Mouse (Mus musculus): Measurements from ENCODE around the gene Tnk2.

The Tnk2 gene

GRCm38 (mm10) chr16:32712202-32712601 lies 68.5 kb downstream of the Tnk2 start:
- no peak for DNase-seq (ENCODE audit: low spot score in 2 of 2)

- DNase-seq (ENCODE audit: low spot score in 2 of 2), result no peak
These were observed 69.9 kb downstream of the Tnk2 start for GRCm38 (mm10) chr16:32713556-32713955.

GRCm38 (mm10) chr16:32715364-32715763 lies 71.7 kb downstream of the Tnk2 start:
- no peak for DNase-seq (ENCODE audit: low spot score in 2 of 2)

- no peak for DNase-seq (ENCODE audit: low spot score in 2 of 2)
These were observed 79.5 kb downstream of the Tnk2 start for GRCm38 (mm10) chr16:32723163-32723562.

- DNase-seq (ENCODE audit: low spot score in 2 of 2), result no peak
These were observed 80.1 kb downstream of the Tnk2 start for GRCm38 (mm10) chr16:32723767-32724166.

- no peak for DNase-seq (ENCODE audit: low spot score in 2 of 2)
These were observed 80.6 kb downstream of the Tnk2 start for GRCm38 (mm10) chr16:32724259-32724658.

GRCm38 (mm10) chr16:32726501-32726900 lies 82.8 kb downstream of the Tnk2 start:
- DNase-seq (ENCODE audit: low spot score in 2 of 2), result no peak

GRCm38 (mm10) chr16:32728240-32728639 lies 84.6 kb downstream of the Tnk2 start:
- no peak for DNase-seq (ENCODE audit: low spot score in 2 of 2)

- no peak for DNase-seq (ENCODE audit: low spot score in 2 of 2)
These were observed 85.1 kb downstream of the Tnk2 start for GRCm38 (mm10) chr16:32728730-32729129.
